Mouse (Mus musculus) heart, postnatal 0 days (tissue): Measurements from ENCODE around the gene Scml4.

Experiments used
- CTCF ChIP-seq: IDR thresholded peaks from 2 replicates; pipeline ENCODE4 v1.5.1; 2016; ENCODE audit warnings: antibody characterized with exemption, control low read depth, low read depth
- EP300 ChIP-seq: IDR thresholded peaks from 2 replicates; pipeline ENCODE4 v1.6.1; 2016; ENCODE audit warnings: antibody characterized with exemption, low read depth

- no peak for TF ChIP-seq EP300
- no peak for TF ChIP-seq CTCF
These were observed 34.5 kb downstream of the Scml4 start for GRCm38 (mm10) chr10:42894696-42895095.
